9 mouse cellular contexts compared by ENCODE assay signal in the genomic region with DNA sequence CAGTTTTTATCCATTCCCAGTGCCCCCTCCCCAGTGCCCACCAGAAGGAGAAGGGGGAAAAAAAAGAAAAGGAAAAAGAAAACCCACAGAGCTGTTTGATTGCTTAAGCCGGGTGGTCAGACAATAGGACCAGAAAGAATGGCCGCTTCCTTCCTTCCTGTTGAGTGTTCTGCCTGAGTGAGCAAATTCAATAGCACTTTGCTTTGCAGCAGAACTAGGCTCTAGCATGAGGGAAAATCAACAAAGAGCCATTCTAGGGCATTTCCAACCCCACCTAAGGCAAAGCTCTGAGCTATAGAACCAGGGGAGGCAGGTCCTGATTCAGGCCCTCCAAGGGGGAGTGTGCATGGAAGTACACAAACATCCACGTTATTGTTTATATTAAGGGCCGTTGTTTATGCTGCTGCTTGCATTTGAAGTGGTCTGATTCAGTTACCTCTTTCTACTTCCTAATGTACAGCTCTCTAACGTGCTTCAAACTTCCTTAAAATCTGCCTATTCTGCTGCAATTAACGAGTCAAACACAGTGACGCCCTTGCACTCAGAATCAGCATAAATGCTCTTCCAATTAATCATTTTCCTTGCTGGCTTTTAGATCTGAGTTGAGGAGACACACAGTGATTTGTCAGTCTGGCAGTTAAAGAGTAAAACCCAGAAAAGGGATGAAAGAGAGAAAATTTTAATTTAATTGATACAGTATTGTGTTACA. TPM values are rescaled to one million over a fixed set of nuclear protein-coding genes. Genes with fewer than 3 reads are reported as not detected.
DNase-seq lines count a peak whose midpoint lies in the region; ATAC-seq lines count a peak whose summit lies in the region.
"Had no signal": no experiment of that assay in that cellular context is flagged by ENCODE, and none has a peak within 500 bp of the region (broad histone marks: within the 10 kb centered on the region; RNA-seq: fewer than 3 reads in every experiment).

No protein-coding gene starts in this region.

- H3K9ac ChIP-seq in forebrain, embryonic 15.5 days (replicated peaks) = no peak overlapping the region
- H3K9ac ChIP-seq in midbrain, embryonic 11.5 days (ENCODE audit: low read length) = peak overlapping the region; percentile 20; the same call in 1 of the 2 replicates
- H3K9ac ChIP-seq in intestine, embryonic 16.5 days (ENCODE audit: low read depth, low read length) = no peak overlapping the region
- H3K9ac ChIP-seq: limb, embryonic 12.5 days had no signal

- no peak overlapping the region for H3K4me3 ChIP-seq in forebrain, embryonic 15.5 days
- no peak overlapping the region for H3K4me3 ChIP-seq in midbrain, embryonic 11.5 days (ENCODE audit: low read depth, low read length)
- H3K4me3 ChIP-seq in intestine, embryonic 16.5 days (ENCODE audit: low read length) = no peak overlapping the region
- H3K4me3 ChIP-seq: limb, embryonic 12.5 days had no signal

- H3K9me3 ChIP-seq in forebrain, embryonic 15.5 days = no peaks in the 10 kb centered on the region
- no peaks in the 10 kb centered on the region for H3K9me3 ChIP-seq in midbrain, embryonic 11.5 days (ENCODE audit: control insufficient read depth, low read length)
- H3K9me3 ChIP-seq in intestine, embryonic 16.5 days (ENCODE audit: control insufficient read depth, low read length) = no peaks in the 10 kb centered on the region
- H3K9me3 ChIP-seq: limb, embryonic 12.5 days had no signal

- 2% methylated on average over 7 of the region's 7 CpGs for WGBS in forebrain, embryonic 15.5 days
- WGBS in midbrain, embryonic 11.5 days = 12% methylated on average over 7 of the region's 7 CpGs
- WGBS in intestine, embryonic 16.5 days = 39% methylated on average over 7 of the region's 7 CpGs

- no peaks in the 10 kb centered on the region for H3K27me3 ChIP-seq in forebrain, embryonic 15.5 days
- no peaks in the 10 kb centered on the region; the same call in 1 of the 2 replicates for H3K27me3 ChIP-seq in midbrain, embryonic 11.5 days (ENCODE audit: control insufficient read depth, insufficient read depth, low read length)
- no peaks in the 10 kb centered on the region for H3K27me3 ChIP-seq in intestine, embryonic 16.5 days (replicated peaks; ENCODE audit: control insufficient read depth, insufficient read depth, low read length)
- H3K27me3 ChIP-seq: limb, embryonic 12.5 days had no signal

- 0 out of 2 replicates have a peak overlapping the region, but pooled peaks have one; percentile 8 for H3K4me2 ChIP-seq in forebrain, embryonic 15.5 days (replicated peaks)
- H3K4me2 ChIP-seq in midbrain, embryonic 11.5 days = peak overlapping the region; percentile 12; the same call in 1 of the 2 replicates
- no peak overlapping the region for H3K4me2 ChIP-seq in intestine, embryonic 16.5 days (ENCODE audit: low read depth, low read length)
- H3K4me2 ChIP-seq: limb, embryonic 12.5 days had no signal

- peak overlapping the region; percentile 59 for H3K27ac ChIP-seq in forebrain, embryonic 15.5 days (replicated peaks)
- H3K27ac ChIP-seq in midbrain, embryonic 11.5 days (ENCODE audit: low read depth, low read length) = peak overlapping the region; percentile 45; the same call in 1 of the 2 replicates
- H3K27ac ChIP-seq in intestine, embryonic 16.5 days (ENCODE audit: low read length) = no peak overlapping the region
- H3K27ac ChIP-seq: limb, embryonic 12.5 days had no signal

- no peaks in the 10 kb centered on the region for H3K36me3 ChIP-seq in forebrain, embryonic 15.5 days
- no peaks in the 10 kb centered on the region for H3K36me3 ChIP-seq in midbrain, embryonic 11.5 days (ENCODE audit: control insufficient read depth, insufficient read depth, low read length)
- no peaks in the 10 kb centered on the region for H3K36me3 ChIP-seq in intestine, embryonic 16.5 days (ENCODE audit: control insufficient read depth, insufficient read depth, low read length)
- H3K36me3 ChIP-seq: limb, embryonic 12.5 days had no signal

- peaks cover 10% of the 10 kb centered on the region for H3K4me1 ChIP-seq in forebrain, embryonic 15.5 days
- H3K4me1 ChIP-seq in midbrain, embryonic 11.5 days (ENCODE audit: control insufficient read depth, insufficient read depth, low read length) = peaks cover 10% of the 10 kb centered on the region
- no peaks in the 10 kb centered on the region for H3K4me1 ChIP-seq in intestine, embryonic 16.5 days (ENCODE audit: control insufficient read depth, insufficient read depth, low read length)
- H3K4me1 ChIP-seq: limb, embryonic 12.5 days had no signal

- ATAC-seq in forebrain, embryonic 15.5 days (replicated peaks) = peak; percentile 94
- ATAC-seq in midbrain, embryonic 11.5 days (ENCODE audit: low FRiP score) = peak; percentile 93
- no peak for ATAC-seq in intestine, embryonic 16.5 days

- peak; percentile 3 to 6 for DNase-seq in cerebellum, postnatal 10 days
- DNase-seq in cerebellum, adult 9-10 months = no peak
- DNase-seq in R1 (ENCODE audit: low read depth, low spot score) = peak; percentile 97
- peak; percentile 93 for DNase-seq in midbrain, embryonic 11.5 days (ENCODE audit: low spot score, missing footprints)
- DNase-seq in layer of hippocampus, postnatal 25 days (ENCODE audit: extremely low spot score in 1 of 2, low spot score in 1 of 2) = no peak
- DNase-seq in thymus, adult 18-20 months = no peak

RNA-seq across cellular contexts. Expression of a gene that starts 45.1 kb away (rescaled TPM):
- 27.5 and 34.4 TPM in 2 replicates for polyA plus RNA-seq in forebrain, embryonic 15.5 days (2015; fragmentation: Nextera tagmentation; extraction: Ambion mirVana)
- polyA plus RNA-seq in midbrain, embryonic 11.5 days (2014; fragmentation: Nextera tagmentation; extraction: Ambion mirVana) = 27.0 and 28.0 TPM in 2 replicates
- 10 to 100 TPM; 66.5 to 78.6 TPM for total RNA-seq in layer of hippocampus, postnatal 25 days (2021)
- 29.4 and 35.5 TPM in 2 replicates for polyA plus RNA-seq in intestine, embryonic 16.5 days (2015; fragmentation: Nextera tagmentation; extraction: Ambion mirVana)

Comparison
In these comparisons a context has a peak if more than half of its experiments do, and no peak if none do; other contexts are left out.
1. DNase-seq: peak in cerebellum, postnatal 10 days (2 of 2), R1 (single experiment) and midbrain, embryonic 11.5 days (single experiment); none in cerebellum, adult 9-10 months (single experiment), layer of hippocampus, postnatal 25 days (0 of 2) and thymus, adult 18-20 months (0 of 2).